Mouse (Mus musculus): ENCODE results near the gene Cacnb1.

The Cacnb1 gene

DNA sequence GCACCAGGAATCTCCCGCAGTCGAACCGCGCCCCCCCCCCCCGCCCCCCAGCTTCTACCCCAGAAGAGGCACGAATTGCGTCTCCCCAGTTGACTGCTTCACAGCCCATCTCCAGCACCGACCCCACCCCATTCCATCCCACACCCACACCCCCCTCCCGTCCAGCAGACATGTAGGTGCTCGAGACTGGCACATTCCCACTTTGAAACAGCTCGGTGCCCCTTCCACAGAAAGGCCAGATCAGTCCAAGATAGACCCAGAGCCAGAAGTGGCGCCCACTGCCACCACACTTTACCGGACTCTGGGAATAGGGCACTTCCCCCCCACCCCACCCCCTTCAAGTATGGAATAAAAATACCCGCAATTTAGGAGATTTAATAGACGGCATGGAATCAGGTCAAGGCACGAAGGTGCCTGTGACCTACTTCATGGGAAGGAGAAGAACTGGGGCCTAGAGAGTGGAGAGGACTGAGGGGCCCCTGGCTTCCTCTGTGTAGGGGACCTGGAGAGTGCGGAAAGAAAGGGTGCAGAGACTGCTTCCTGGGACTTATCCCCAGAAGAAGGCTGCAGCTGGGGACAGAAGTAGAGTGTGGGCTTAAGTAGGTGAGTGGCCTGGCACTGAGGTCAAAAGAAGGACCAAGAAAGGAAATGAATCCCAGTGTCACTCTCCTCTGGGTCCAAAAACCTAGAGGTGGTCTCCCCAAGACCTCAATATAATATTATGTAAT is 35.9 kb downstream of the Cacnb1 start:
- DNase-seq (ENCODE audit: low read depth), result no peak

DNA sequence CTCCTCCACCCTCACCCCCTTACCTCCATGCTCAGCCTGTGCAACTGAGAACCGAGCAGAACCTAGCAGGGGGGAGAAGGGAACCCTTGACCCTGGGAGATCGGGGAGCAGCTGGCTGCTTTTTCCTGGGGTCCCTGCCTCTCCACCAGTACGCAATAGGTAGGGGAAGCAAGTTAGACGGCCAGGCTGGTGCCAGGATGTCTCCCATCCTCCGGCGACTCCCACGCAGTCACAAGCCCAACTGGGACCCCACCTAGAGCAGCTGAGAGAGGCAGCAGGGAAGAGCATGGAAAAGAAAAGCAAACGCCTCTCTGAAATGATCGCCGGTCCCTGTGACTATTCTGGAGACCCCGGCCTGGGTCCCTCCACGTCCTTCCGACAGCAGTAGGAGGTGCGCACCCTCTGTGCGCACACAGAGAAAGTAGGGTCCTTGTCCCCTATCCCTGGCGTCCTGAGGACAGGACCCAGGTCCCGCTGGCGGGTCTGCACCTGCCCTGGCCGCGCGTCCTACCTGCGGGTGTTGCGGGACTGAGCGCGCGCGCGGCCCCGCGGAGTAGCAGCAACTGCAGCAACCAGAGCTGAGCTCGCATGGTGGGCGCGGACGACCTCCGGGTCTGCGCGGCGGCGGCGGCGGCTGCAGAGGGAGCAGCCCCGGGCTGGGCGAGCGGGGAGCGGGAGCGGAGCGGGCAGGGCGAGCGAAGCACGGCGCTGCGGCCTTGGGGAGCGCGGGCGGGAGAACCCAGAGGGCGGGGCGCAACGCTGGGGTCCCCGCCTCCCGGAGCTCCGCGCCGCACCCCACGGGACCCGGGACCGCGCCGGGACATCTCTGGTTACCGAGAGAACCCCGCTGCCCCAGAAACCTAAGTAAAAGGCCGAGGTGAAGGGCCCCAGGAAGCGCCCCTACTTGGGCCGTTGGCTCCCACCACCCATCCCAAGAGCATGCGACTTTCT is 36.8 kb downstream of the Cacnb1 start, which contains the start of gene Plxdc1:
Gene Plxdc1 (minus strand): TSS at position 718 of the 951 bp plus-strand sequence.
- DNase-seq (ENCODE audit: low read depth), result no peak

DNA sequence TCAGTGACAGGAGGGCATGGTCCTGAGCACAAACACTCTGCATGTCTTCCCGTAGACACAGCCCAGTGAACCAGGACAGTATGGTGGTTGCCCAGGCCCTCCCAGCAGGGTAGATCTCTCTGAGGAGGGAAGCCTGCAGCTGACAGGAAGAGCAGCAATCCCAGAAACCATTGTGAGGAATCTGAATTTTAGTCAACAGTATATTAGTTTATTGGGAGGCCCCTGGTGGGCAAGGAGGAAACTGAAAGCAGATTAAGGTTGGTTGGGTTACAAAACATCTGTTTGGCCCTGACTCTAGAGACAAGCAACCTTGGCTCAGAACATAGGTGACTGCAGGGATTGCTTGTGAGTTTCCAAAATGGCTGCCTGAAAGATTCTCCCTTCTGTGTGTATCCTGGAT is 38.9 kb downstream of the Cacnb1 start:
- DNase-seq (ENCODE audit: low read depth), result no peak

DNA sequence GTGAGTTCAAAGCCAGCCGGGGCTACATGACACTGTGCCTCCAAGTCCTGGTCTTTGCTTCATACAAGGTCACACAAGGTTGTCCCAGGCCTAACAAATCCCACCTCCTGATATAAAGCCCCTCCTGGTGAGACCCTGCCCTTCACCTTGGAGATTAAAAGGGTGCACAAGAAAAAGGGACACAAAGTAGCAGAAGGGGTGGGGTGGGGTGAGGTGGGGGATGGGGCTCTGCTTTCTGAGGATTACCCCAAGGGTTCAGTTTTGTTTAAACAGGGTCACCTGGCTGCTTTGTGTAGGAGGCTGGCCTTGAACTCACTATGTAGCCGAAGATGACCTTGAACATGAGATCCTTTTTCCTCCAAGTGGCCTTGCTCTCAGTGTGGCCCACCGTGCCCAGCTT is 39.3 kb downstream of the Cacnb1 start:
- no peak for DNase-seq (ENCODE audit: low read depth)

DNA sequence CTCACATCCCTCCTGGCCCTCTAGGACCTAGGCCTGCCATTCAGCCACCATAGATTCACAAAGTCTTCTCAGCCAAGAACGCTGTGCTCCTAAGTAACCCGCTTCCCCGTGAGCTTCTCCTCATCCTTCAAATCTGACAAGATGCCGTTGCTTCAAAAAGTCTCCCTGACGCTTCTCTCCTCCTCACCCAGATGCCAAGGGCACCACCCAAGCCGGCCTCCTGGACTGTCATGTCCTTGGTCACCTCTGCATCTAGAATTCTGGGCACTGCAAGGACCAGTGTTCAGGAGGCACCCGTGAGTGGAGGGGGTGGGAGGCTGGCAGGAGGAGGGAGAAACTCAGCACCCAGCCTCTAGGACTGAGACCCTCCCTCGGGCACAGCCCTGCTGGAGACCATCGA is 40.1 kb downstream of the Cacnb1 start:
- DNase-seq (ENCODE audit: low read depth), result no peak

DNA sequence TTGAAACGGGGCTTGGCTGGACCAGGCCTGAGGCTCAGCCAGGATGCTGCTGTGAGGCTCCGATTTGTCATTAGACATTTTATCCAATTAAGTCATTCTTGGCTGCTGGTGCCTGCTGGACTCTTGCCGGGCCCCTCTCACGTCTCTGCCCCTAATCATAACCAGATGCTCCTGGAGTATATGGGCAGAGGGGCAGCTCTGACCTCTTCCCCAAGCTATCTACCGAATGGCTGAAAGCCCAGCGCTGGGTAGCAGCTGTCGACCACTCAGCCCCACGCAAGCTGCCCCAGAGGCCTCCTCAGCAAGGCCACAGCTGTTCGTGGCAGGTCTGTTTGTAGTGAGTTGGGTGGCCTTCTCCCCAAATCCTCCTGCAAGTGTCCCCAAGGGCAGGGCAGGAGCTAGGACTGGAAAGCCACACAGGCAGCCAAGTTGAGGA is 42.3 kb downstream of the Cacnb1 start:
- no peak for DNase-seq (ENCODE audit: low read depth)

DNA sequence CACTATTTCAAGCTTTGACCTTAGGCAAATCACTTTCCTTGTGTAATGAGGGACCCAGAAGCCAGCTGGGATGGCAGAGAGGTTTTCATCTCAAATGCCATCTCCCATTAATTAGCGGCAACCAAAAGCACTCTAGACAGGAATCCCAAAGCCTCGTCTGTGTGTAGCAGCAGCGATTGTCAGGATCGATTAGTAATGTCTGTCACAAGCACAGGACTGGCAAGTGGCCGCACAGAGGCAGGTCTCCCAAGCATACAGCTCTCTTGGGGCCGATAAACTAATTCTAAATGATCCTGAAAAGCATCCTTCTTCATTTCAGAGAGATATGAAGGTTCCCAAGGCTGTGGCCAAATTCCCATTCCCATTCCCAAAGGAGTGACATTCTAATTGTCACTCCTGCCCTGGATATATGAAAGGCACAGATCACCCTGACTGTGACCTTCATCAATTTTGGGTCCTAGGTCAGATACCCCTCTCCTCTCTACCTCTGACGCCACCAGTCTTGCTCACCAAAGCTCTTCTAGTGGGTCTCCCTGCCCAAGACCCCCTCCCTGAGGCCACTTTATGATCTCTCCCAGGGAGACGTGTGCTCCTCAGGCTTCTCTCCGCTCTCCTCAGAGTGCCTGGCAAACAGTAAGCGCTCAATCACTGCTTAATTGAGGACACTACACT is 42.9 kb downstream of the Cacnb1 start:
- no peak for DNase-seq (ENCODE audit: low read depth)

DNA sequence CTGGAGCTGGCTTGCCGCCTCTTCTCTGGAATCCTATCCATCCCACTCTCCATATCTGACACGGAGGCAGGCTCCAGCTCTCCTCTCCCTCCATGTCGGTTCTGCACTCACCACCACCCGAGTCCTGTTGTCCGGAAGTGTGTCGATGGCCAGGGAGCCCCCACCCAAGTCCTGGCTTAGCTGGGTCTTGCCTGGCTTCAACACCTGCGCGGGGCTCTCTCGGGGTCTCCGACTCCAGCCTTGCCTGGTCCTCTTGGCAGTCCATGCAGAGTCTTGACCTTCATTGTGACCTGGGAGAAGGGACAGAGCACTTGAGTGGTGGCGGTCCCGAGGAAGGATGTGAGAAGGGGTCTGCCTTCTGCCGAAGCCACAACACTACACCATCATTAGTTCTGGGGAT is 44.4 kb downstream of the Cacnb1 start:
- DNase-seq (ENCODE audit: low read depth), result no peak

DNA sequence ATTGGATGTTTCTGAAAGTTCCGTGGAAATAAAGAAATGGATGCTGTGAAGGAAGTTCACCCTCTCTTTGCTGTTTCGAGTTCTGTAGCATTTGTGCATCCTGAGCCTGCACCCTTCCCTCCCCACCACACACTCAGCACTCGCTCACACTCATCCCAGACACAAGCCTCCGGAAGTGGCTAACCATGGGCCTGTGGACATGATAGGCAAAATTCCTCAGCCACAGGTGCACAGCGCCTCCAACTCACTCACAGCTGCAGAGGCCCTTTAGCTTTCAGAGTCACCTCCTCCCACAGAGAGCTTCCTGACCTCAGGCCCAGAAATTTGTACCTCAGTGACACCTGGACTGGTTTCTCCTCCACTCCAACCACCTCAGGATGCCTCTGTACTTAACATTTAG is 45.0 kb downstream of the Cacnb1 start:
- DNase-seq (ENCODE audit: low read depth), result no peak

DNA sequence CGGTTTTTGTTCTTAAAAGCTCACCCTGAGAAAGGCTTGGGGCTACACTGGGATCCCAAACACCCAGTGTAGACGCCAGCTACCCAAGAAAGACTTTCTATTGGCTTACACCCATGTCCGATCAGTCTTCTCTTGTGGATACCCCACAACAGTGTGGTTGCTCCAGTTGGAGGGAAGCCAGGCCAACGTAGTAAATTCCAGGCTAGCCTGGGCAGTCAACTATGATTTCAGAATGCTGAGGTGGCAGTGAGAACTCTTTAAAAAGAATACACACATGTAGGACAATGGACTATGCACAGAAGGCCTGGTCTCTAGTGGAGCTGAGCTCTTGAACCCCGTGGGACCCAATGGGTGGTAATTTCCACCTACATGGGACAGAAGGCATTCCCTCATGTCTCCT is 48.1 kb downstream of the Cacnb1 start:
- no peak for DNase-seq (ENCODE audit: low read depth)

DNA sequence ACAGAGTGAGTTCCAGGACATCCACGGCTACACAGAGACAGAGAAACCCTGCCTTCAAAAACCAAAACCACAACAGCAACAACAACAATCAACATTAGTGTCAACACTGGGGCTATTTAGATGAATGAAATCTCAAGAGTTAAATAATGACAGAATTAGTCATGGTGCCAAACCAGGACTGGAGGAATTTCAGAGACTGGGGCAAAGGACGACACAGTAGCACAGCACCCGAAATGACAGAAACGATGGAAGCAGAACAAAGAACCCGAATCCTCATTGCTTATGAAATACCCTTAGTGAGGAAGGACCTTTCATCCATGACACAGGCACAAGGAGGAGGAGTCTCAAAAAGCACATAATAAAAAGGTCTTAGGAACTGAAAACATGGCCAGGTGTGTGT is 48.7 kb downstream of the Cacnb1 start:
- no peak for DNase-seq (ENCODE audit: low read depth)

DNA sequence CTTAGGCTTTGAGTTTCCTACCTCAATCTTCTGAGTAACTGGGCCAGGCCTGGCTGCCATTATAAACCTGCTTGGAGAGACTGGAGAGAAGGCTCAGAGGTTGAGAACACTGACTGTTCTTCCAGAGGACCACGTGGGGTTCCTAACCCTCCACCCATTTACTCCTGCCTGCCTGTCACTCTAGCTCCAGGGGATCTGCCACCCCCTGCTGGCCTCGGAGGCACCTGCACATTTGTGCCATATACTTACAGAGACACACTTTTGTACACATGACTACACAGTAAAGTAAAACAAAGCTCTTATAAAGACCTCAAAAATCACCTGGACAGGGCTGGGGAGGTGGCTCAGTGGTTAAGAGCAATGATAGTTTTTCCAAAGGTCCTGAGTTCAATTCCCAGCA is 50.4 kb downstream of the Cacnb1 start:
- DNase-seq (ENCODE audit: low read depth), result no peak

DNA sequence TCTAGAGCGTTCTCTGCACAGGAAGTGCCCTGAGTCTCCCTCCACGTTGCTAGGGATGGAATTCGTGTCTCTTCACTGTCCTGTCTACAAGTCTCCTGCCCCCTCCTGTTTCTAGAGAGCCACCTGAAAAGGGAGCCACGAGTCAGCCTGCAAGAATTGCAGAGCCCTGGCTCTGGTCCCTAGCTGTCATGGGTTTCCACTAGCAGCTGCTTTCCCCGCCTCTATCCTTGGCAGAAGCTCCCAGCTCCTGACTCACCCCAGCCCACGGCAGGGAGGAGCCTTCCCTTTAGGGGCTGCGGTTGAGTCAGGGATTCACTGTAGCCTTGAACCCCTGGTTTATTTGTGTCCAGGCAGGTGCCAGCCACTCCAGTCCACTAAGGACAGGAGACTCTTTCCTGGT is 51.6 kb downstream of the Cacnb1 start:
- peak; percentile 93 for DNase-seq (ENCODE audit: low read depth)

DNA sequence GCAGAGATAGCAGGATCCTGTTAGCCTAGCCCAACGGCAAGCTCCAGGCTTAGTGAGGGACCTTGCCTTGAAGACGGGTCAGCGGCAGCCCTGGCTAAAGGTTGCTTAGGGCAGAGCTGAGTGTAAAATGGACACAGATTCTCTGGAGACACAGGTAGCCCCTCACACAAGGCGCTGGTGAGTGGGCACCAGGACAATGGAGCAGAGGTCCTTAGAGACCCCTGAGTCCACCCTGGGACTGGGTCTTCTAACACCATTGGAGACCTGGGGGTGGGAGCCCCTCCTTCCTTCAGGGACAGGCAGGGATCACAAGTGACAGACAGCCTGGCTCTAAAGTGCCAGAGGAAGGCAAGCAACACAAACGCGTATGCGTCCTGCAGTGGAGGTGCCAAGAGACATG is 52.1 kb downstream of the Cacnb1 start:
- DNase-seq (ENCODE audit: low read depth), result no peak

DNA sequence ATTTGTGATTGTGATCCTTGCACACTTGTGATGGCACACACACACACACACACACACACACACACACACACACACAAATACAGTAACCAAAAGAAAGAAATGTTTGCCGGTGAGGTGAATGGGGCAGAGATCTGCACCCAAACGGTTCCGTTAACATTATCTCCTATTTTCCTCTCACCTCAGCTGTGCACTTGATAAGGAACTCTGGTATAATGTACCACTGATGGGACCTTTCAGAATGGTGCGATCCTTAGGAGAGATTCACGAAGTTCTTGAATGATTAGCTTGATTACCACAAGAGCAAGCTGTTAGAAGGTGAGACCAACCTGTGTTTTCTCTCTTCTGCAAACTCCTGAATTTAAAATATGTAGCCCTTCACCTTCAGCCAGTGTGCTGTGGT is 54.4 kb downstream of the Cacnb1 start:
- DNase-seq (ENCODE audit: low read depth), result no peak

DNA sequence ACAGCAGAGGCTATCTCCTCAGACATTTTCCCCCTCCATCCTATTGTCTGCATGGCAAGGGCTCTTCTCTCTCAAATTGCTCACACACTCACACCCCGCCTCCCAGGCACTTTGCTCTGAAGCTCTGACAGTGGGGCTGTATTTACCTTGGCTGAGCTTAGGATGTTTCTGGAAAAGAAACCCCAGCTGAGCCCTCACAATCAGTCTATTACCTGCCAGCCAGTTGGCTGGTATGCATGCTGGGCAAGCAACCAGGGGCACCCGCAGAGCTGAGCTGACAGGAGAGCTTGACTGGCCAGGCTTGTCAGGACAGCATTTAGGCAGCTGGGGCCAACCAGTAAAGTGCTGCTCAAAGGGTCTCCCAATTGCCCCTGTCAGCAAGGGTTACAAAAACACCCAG is 55.7 kb downstream of the Cacnb1 start:
- peak; percentile 85 for DNase-seq (ENCODE audit: low read depth)

DNA sequence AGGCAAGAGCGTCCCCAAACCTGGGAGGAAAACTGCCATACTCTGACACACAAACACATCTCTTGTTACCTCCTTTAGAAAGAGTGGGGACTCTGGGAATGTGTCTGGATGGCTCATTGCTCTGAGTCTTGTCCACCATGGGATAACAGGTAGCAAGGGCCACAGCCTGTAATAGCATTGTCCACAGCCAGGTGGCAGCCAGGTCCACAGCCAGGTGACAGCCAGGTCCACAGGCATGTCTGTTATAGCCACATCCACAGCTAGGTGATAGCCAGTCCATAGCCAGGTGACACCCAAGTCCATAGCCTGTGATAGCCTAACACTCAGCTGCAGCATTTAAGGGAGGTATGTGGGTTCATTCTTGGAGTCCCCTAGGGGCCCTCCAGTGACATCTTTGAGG is 61.9 kb downstream of the Cacnb1 start:
- DNase-seq (ENCODE audit: low read depth), result no peak

DNA sequence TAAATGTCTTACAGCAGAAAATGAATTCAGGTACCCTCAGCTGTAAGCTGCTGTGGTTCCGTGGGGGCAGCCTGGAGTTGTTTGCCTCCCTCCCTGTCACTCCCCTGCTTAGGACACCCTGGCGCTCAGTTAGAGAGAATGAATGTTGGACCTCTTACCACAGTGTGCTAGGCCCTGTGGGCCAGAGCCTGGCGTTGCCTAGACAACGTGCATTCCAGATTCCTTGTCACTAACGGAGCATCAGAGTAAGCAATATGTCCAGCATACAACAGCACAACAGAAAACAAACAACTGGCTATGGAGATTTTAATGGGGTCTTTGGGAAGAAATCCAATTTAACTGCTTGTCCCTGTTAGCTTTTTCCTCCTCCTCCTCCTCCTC is 63.5 kb downstream of the Cacnb1 start:
- no peak for DNase-seq (ENCODE audit: low read depth)

DNA sequence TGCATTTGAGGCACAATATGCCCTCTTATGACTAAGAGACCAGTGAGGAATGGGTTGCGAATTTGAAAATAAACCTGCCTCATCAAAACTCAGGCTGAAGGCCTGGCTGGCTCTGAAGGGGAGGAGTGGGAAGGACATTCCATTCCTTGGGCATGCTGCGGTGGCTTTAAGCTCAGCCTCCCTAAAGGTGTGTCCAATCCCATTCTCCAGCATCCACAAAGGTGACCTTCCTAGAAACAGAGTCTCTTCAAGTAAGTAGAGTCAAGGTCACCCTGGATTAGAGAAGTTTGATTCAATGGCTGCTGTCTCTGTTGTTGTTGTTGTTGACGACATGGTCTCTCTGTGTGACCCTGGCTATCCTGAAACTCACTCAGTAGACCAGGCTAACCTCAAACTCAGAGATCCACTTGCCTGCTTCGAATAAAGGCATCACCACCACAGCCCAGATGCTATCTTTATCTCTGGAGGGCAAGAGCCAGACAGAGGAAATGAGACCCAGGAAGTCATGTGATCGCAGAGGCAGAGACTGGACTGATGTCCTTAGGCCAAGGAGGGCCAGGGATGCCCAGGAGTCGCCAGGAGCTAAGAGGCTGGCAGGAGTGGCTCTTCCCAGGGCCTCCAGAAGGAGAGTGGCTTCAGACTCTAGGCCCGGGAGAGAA is 64.1 kb downstream of the Cacnb1 start:
- no peak for DNase-seq (ENCODE audit: low read depth)

DNA sequence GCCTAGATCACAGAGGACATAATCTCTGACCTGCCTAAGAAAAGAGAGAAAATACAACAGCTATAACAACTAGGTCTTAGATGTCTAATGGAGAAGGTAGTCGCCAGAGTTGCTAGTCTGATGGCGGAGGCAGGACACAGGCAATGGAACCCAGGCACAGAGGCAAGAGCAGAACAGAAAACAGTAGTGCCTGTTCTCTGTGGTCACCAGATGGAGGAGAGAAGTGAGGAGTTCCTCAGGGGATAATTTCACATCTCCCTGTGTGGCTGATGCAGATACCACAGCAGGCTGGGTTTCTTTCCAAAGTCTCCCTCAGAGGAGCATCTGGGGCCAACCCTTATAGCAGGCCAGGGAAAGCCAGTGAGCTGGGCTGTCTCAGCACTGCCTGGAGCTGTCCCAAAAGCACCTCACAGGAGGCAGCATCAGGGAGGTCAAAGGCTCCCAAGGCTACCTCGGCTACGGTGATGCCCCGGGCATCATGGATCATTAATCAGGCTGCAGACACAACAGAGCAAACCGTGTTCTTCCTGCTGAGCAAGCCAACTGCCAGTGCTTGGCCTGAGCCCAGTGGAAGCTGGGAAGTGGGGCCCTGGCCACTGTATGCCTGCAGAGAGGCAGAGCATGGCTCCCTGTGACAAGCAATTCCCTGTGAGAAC is 65.8 kb downstream of the Cacnb1 start:
- peak; percentile 74 for DNase-seq (ENCODE audit: low read depth)

DNA sequence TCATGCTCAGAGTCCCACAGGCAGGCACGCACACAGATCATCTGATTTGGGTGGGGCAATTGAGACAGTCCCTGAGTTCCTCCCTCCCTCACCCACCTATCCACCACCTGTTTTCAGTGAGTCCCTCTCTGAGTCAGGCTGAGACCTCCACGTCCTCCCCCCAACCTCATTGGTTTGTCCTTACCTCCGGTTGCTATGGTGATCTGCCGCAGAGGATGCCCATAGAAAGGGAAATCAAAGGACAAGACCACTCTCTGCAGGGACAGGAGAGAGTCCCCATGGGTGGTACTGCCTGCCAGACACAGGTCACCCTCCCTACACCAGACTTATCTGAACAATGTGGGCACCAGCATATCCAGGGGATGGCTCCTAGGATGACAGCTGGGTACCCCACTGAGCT is 66.9 kb downstream of the Cacnb1 start:
- no peak for DNase-seq (ENCODE audit: low read depth)
